ENCODE assay signal across 17 mouse cellular contexts in genomic region chr15:63670561-63670960, GRCm38 (mm10).
"Had no signal": no experiment of that assay in that cellular context is flagged by ENCODE, and none has a peak within 500 bp of the region (broad histone marks: within the 10 kb centered on the region; RNA-seq: fewer than 3 reads in every experiment).

No protein-coding gene starts in this region.

- H3K27ac ChIP-seq: kidney, embryonic 15.5 days; limb, embryonic 15.5 days; liver, embryonic 14.5 days; macrophage; midbrain, embryonic 12.5 days; neural tube, embryonic 12.5 days; stomach, embryonic 15.5 days had no signal

- H3K27me3 ChIP-seq: kidney, embryonic 15.5 days; limb, embryonic 15.5 days; neural tube, embryonic 12.5 days; stomach, embryonic 15.5 days had no signal

- H3K9me3 ChIP-seq: kidney, embryonic 15.5 days; limb, embryonic 15.5 days; midbrain, embryonic 12.5 days; neural tube, embryonic 12.5 days; stomach, embryonic 15.5 days had no signal

- H3K9ac ChIP-seq: kidney, embryonic 15.5 days; limb, embryonic 15.5 days; liver, embryonic 14.5 days; liver, postnatal 0 days; lung, embryonic 14.5 days; midbrain, embryonic 12.5 days; neural tube, embryonic 12.5 days; stomach, embryonic 15.5 days had no signal

- H3K4me2 ChIP-seq: kidney, embryonic 15.5 days; limb, embryonic 15.5 days; liver, embryonic 11.5 days; lung, embryonic 14.5 days; midbrain, embryonic 12.5 days; neural tube, embryonic 12.5 days; stomach, embryonic 15.5 days had no signal

- DNase-seq: kidney, adult 8-10 months; kidney, postnatal 10 days; kidney, postnatal 36 days; liver, postnatal 0 days; lung, embryonic 14.5 days; retina, postnatal 1 day; spleen, adult 18-20 months; thymus, postnatal 25 days had no signal

- H3K36me3 ChIP-seq: kidney, embryonic 15.5 days; limb, embryonic 15.5 days; midbrain, embryonic 12.5 days; neural tube, embryonic 12.5 days; stomach, embryonic 15.5 days had no signal

- H3K4me1 ChIP-seq: kidney, embryonic 15.5 days; neural tube, embryonic 12.5 days; stomach, embryonic 15.5 days had no signal

- ATAC-seq: liver, postnatal 0 days; lung, postnatal 0 days had no signal

- H3K4me3 ChIP-seq: kidney, embryonic 15.5 days; limb, embryonic 15.5 days; midbrain, embryonic 12.5 days; neural tube, embryonic 12.5 days; stomach, embryonic 15.5 days had no signal
